Mouse (Mus musculus) gastrocnemius, postnatal 25 days (tissue): Measurements from ENCODE around the gene Lima1. TPM values are rescaled to one million over a fixed set of nuclear protein-coding genes. Genes with fewer than 3 reads are reported as not detected.

Experiments
- DNase-seq: peaks from one replicate; pipeline ENCODE4 v3.0.0; 2022
- total RNA-seq, 2 experiments: library from RNA; stranded (reverse); gene quantifications; 1 replicate in 1 of 2; 2 replicates in 1 of 2; pipeline ENCODE4 v1.2.3; 2021

Gene Lima1
- total RNA-seq, 2 experiments from 2014 or later: 10.9 to 12.0 TPM

DNA sequence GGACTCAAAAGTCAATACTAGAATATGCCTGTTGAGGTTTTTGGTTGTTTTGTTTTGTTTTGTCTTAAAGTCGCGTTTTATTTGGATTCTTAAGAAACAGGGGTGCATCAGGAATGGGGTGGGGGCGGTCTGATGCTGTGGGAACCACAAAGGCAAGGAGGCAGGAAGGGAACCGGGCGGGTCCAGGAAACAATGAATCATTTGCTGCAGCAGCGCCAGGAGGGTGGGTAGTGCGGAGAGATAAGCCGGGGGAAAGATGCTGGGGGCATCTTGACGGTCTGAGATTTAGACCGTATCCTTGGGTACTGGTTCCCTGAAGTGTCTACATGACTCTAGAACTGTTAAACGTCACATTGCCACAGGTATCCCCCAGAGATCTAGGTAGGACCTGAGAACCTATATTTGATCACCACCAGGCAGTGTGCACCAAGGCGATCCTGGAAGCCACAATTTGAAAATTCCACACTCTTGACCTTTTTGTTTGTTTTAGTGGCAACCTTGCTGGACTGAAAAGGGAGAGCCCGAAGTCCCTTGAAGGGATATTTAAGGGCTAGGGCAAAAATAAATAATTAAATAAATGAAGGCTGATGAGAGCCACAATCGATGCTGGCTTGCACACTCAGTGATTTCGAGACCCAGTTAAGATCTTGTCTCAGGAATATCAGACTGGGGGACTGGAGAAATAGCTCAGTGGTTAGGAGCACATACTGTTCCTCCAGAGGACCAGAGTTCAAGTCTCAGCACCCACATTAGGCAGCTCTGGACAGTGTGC, 8.6 kb downstream of the Lima1 start:
- peak; percentile 25 for DNase-seq

DNA sequence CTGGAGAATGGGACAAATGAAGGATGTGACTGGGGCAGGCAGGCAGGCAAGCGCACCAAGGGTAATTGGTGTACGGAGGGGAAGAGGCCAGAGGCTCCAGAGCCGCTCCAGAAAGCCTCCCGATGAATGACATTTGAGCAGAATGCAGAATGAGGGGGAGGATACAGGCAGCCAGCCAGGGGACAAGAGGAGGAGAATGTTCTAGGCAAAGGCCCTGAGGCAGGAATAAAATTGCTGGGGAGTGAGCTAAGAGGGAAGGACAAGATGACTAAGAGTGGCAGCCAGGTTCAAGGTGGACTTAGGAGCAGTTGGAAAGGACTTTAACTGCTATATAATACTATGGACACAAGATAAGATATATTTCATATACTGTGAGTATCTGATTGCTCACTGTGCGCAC, 9.3 kb downstream of the Lima1 start:
- no peak for DNase-seq

GRCm38 (mm10) chr15:99865494-99865941, 9.7 kb downstream of the Lima1 start:
- no peak for DNase-seq

DNA sequence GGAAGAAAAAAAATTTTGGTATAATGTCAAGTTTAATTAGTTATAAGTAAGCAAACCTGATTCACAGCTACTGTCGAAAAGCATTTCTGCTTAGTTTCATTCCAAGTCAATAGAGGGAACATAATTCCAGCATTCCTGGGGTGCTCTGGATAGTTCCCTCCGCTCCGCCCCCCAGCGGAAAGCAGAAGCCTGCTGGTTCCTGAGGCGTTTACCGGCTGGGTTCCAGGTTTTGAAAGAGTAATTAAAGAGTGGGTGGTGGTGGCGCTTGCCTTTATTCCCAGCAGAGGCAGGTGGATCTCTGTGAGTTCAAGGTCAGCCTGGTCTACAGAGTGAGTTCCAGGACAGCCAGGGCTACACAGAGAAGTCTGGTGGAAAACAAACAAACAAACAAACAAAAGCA, 10.2 kb downstream of the Lima1 start:
- DNase-seq: no peak

DNA sequence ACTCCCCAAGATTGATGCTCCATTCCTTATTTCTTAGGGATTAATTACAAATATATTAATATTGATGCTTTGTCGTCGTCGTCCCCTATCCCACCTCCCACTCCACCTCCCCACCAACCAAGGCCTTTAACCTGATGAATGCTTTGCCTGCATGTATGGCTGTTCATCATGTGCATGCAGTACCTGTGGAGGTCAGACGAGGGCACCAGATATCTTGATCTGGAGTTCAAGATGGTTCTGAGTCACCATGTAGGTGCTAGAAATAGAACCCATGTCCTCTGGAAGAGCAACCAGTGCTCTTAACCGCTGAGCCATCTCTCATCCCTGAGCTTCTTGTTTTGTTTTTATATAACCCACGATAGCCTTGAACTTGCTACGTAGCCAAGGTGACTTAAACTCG, 11.5 kb downstream of the Lima1 start:
- DNase-seq: no peak

DNA sequence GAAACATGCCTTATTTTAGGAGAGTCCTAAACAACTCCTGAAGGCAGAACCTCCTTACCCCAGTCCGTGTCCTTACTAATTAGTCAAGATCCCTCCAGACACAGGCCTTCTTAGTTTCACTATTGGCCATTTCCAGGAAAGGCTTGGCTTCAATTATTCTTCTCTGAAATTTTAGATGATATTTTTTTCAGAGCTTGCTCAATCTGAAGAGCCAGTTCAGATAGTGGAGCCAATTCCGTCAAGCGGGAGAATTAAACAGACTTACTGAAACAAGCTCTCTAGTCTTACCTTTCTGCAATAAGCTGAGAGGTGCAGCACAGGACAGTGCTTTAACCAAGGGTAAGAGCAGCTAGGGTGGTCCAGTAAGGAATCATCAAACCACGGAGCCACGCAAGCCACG, 11.9 kb downstream of the Lima1 start:
- DNase-seq: no peak

- DNase-seq: no peak
These were observed 12.8 kb downstream of the Lima1 start for GRCm38 (mm10) chr15:99862473-99862872.

- no peak for DNase-seq
These were observed 13.3 kb downstream of the Lima1 start for GRCm38 (mm10) chr15:99861955-99862354.

- no peak for DNase-seq
These were observed 13.7 kb downstream of the Lima1 start for GRCm38 (mm10) chr15:99861536-99861935.

DNA sequence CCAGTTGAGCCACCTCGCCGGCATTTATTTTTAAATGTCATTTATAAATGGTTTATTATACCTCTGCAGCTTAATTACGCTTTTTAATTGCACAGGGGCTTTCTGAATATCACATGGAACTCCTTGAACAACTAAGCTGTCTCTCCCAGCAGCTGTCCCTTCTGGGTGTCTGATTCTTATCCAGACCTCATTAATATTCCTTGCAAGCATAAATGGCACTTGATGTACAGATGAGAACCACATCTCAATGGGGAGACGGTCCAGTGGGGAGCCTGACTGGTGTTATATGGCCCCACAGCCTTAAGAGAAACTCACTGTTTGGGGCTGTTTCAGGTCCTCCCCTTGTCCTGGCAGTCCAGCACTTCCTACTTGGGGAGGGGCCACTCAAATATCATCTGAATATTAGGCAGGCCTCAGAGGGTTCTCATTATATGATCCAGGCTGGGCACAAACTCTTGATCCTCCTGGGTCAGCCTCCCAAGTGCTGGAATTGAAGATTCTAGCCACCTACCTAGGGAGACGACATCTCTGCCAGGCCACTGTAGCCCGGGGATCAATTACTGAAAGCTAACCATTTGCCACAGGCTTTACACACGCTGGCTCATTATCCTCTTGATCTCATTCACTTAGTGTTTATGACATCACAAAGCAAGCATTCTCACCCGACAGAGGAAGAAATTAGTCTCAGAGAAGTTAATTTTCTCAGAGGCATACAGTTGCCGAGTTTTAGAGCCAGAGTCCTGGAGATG, 15.4 kb downstream of the Lima1 start:
- DNase-seq: no peak

GRCm38 (mm10) chr15:99857479-99857878, 17.8 kb downstream of the Lima1 start:
- no peak for DNase-seq

DNA sequence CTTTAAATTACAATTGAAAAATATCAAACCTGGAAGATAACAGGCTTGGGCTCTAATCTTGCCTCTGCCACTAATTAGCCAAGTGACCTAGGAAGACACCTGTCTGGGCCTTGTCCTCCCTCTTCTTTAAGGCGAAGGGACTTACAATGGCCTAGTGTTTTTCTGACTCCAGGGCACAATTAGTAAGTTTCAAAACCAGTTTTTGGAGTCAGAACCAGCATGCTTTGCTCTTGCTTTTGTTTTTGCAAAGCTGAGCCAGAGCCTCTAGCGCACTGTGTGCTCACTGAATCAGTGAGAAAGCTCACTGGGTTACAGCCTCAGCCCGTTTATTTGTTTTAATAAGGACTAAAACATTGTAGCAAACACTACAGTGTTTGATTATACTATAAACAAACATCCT, 20.1 kb downstream of the Lima1 start:
- no peak for DNase-seq

GRCm38 (mm10) chr15:99852606-99853237, 22.5 kb downstream of the Lima1 start:
- no peak for DNase-seq

GRCm38 (mm10) chr15:99850265-99850664, 25.0 kb downstream of the Lima1 start:
- DNase-seq: no peak

GRCm38 (mm10) chr15:99847937-99848336, 27.3 kb downstream of the Lima1 start:
- no peak for DNase-seq

DNA sequence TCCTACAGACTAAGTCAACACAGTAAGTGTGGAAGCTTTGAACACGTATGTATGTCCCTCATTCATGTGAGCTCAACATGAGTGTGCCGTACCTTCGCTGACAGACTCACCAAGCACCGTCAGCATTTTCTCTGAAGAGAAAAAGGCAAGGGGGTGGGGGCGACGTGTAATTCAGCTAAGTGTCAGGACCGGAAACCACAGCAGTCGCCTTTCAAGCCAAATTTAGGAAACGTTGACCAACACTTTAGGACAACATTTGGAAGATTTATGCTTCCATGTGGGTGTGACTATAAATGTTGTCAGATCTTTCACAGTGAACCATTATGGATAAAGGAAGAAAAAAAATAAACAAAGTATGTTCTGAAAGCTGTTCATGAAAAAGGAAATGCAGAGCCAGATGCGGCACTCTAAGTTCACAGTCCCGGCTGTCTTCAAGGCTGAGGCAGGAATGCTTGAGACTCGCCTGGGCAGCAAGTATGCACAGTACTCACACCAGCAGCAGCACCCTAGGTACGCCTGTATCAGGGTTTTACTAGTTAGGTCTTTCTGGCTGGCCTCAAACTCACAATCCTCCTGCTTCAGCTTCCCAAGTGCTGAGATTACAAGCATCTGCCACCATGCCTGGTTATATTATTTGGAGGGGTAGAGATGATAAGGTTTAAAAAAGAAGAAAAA, 27.9 kb downstream of the Lima1 start:
- no peak for DNase-seq

- no peak for DNase-seq
These were observed 28.6 kb downstream of the Lima1 start for GRCm38 (mm10) chr15:99846633-99847032.

DNA sequence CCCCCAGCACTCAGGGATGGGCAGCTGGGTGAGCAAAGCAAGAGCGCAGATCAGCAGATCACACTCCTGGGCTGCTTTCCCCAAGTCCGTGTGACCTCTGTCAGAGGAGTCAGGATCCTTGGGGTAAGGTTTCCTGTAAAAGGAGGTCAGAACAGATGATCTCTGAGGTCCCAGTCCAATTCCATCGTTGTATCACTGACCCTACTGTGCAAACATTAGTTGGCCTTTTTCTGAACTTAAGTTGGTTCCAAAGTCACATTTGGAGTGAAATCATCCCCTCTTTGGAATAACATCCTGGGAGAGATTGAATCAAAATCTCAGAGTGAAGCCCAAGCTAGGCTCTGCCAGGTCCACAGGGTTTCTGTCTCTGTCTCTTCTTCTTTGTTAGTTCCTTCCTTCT, 31.4 kb downstream of the Lima1 start:
- DNase-seq: no peak

DNA sequence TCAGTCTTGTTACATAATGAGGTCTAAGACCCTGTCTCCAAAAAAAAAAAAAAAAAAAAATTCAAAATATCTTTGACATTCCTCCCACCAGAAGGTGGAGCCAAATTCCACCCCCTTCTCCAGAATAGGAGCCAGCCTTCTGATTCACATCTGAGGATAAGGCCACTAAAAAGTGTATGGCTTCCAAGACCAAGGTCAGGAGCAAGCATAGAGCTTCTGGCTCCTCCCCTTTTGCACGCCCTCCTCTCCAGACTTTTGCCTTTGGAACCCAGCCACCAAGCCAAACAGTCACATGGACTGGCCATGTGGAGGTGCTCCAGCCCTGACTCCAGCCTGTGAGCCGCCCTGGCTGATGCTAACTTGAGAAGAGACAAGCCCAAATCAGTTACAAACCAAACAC, 35.3 kb downstream of the Lima1 start:
- DNase-seq: peak; percentile 76

- DNase-seq: no peak
These were observed 36.0 kb downstream of the Lima1 start for GRCm38 (mm10) chr15:99839165-99839840.

- no peak for DNase-seq
These were observed 37.7 kb downstream of the Lima1 start for GRCm38 (mm10) chr15:99837561-99837960.

- DNase-seq: no peak
These were observed 40.1 kb downstream of the Lima1 start for GRCm38 (mm10) chr15:99835191-99835590.
